Mouse (Mus musculus): Measurements from ENCODE around the gene Mycl.
A peak's percentile ranks its signal among the peaks of the same experiment; 100 is the strongest.

Gene Mycl

GRCm38 (mm10) chr4:122995404-122996220 is at the start of gene Mycl:
Gene Mycl, plus strand, starts transcription at chr4:122995652.
- DNase-seq: peak; percentile 92 to 93

GRCm38 (mm10) chr4:122947223-122947622 is 48.2 kb upstream of the Mycl start:
- no peak for DNase-seq

- no peak for DNase-seq
Observed at GRCm38 (mm10) chr4:122949096-122949495, 46.4 kb upstream of the Mycl start.

GRCm38 (mm10) chr4:122954680-122955411 is 40.6 kb upstream of the Mycl start:
- DNase-seq: no peak

- DNase-seq: peak; percentile 91 to 95
Observed at GRCm38 (mm10) chr4:122955412-122956136, 39.9 kb upstream of the Mycl start.

- no peak for DNase-seq
Observed at GRCm38 (mm10) chr4:122956301-122956700, 39.2 kb upstream of the Mycl start.

GRCm38 (mm10) chr4:122958491-122959031 is 36.9 kb upstream of the Mycl start:
- no peak for DNase-seq

GRCm38 (mm10) chr4:122959816-122960215 is 35.6 kb upstream of the Mycl start:
- DNase-seq: peak in 1 of 2 experiments; percentile 30

- peak; percentile 32 to 37 for DNase-seq
Observed at GRCm38 (mm10) chr4:122960321-122961099, 34.9 kb upstream of the Mycl start.

GRCm38 (mm10) chr4:122961100-122961567 is 34.3 kb upstream of the Mycl start, which contains the start of gene Mfsd2a:
Gene Mfsd2a, minus strand, starts transcription at chr4:122961188.
- peak; percentile 63 to 73 for DNase-seq

GRCm38 (mm10) chr4:122961589-122961988 is 33.9 kb upstream of the Mycl start:
- DNase-seq: no peak

- DNase-seq: no peak
Observed at GRCm38 (mm10) chr4:122962751-122963150, 32.7 kb upstream of the Mycl start.

GRCm38 (mm10) chr4:122968106-122968505 is 27.3 kb upstream of the Mycl start:
- DNase-seq: no peak

- no peak for DNase-seq
Observed at GRCm38 (mm10) chr4:122971191-122971590, 24.3 kb upstream of the Mycl start.

- no peak for DNase-seq
Observed at GRCm38 (mm10) chr4:122971646-122972045, 23.8 kb upstream of the Mycl start.

GRCm38 (mm10) chr4:122972056-122972455 is 23.4 kb upstream of the Mycl start:
- DNase-seq: no peak

- DNase-seq: no peak
Observed at GRCm38 (mm10) chr4:122974976-122975520, 20.4 kb upstream of the Mycl start.

- DNase-seq: no peak
Observed at GRCm38 (mm10) chr4:122976885-122977284, 18.6 kb upstream of the Mycl start.

GRCm38 (mm10) chr4:122978850-122979249 is 16.6 kb upstream of the Mycl start:
- no peak for DNase-seq

- no peak for DNase-seq
Observed at GRCm38 (mm10) chr4:122979826-122980225, 15.6 kb upstream of the Mycl start.

- DNase-seq: no peak
Observed at GRCm38 (mm10) chr4:122980684-122981083, 14.8 kb upstream of the Mycl start.

- DNase-seq: no peak
Observed at GRCm38 (mm10) chr4:122981238-122981637, 14.2 kb upstream of the Mycl start.

Data from kidney, postnatal 4 days (tissue).